Mouse (Mus musculus) kidney, embryonic 14.5 days (tissue): ENCODE data around the gene 1700066M21Rik. TPM values are rescaled to one million over a fixed set of nuclear protein-coding genes. Genes with fewer than 3 reads are reported as not detected.
A peak's percentile ranks its signal among the peaks of the same experiment; 100 is the strongest.

Source experiments
- ATAC-seq: fragments of 200-750 bp; cut with Nextera tagmentation; 2 replicates; pipeline ENCODE4 v1.8.0; 2017; ENCODE audit warnings: moderate number of reproducible peaks, mild to moderate bottlenecking, moderate TSS enrichment, moderate library complexity; ENCODE audit not compliant: low FRiP score, low TSS enrichment
- H3K27ac ChIP-seq: fragments of 300-500 bp; sonication (generic); 2 replicates; pipeline ENCODE4 v1.5.1; 2014; ENCODE audit warnings: low read depth, mild to moderate bottlenecking, low read length, moderate library complexity, mixed read lengths
- H3K27me3 ChIP-seq: fragments of 300-500 bp; sonication (generic); 2 replicates; pipeline ENCODE4 v1.6.1; 2014; ENCODE audit warnings: mild to moderate bottlenecking, low read length; ENCODE audit not compliant: control insufficient read depth, insufficient read depth
- H3K36me3 ChIP-seq: fragments of 300-500 bp; sonication (generic); 2 replicates; pipeline ENCODE4 v1.6.1; 2014; ENCODE audit warnings: low read length, mixed read lengths; ENCODE audit not compliant: control insufficient read depth, insufficient read depth
- H3K4me1 ChIP-seq: fragments of 300-500 bp; sonication (generic); 2 replicates; pipeline ENCODE4 v1.6.1; 2014; ENCODE audit warnings: low read length, mixed read lengths; ENCODE audit not compliant: control insufficient read depth, insufficient read depth
- H3K4me2 ChIP-seq: fragments of 300-500 bp; sonication (generic); replicated peaks from 2 replicates; pipeline ENCODE4 v1.6.1; 2014; ENCODE audit warnings: low read depth, mild to moderate bottlenecking, low read length
- H3K4me3 ChIP-seq: fragments of 300-500 bp; sonication (generic); 2 replicates; pipeline ENCODE4 v1.5.1; 2014; ENCODE audit warnings: mild to moderate bottlenecking, low read length
- H3K9ac ChIP-seq: fragments of 300-500 bp; sonication (generic); 2 replicates; pipeline ENCODE4 v1.6.1; 2014; ENCODE audit warnings: low read depth, mild to moderate bottlenecking, low read length, moderate library complexity
- H3K9me3 ChIP-seq: fragments of 300-500 bp; sonication (generic); 2 replicates; pipeline ENCODE4 v1.6.1; 2016; ENCODE audit warnings: low read length; ENCODE audit not compliant: control insufficient read depth
- WGBS: fragments of 180-500 bp; shearing (Covaris S2); extraction: QIAGEN DNeasy Blood & Tissue Kit; methylation state at CpG from one replicate; pipeline ENCODE4 v1.1.7; 2014; 5-methylcytosine and 5-hydroxymethylcytosine counted together
- polyA plus RNA-seq: library from polyadenylated mRNA; unstranded; fragments of >200 nt; fragmentation: Nextera tagmentation; extraction: Ambion mirVana; gene quantifications from 2 replicates; pipeline ENCODE4 v1.2.1, GENCODE M21; 2014

Gene 1700066M21Rik
- polyA plus RNA-seq, 1 experiment from 2014 or later: 12.8 TPM

- no peak overlapping the region for H3K9ac ChIP-seq
- no peak for ATAC-seq
- H3K27ac ChIP-seq: no peak overlapping the region
- 87% methylated on average over 2 of the region's 2 CpGs for WGBS
- H3K4me1 ChIP-seq: peaks cover 15% of the 10 kb centered on the region; the same call in 1 of the 2 replicates
- no peak overlapping the region for H3K4me3 ChIP-seq
- no peaks in the 10 kb centered on the region for H3K9me3 ChIP-seq
- no peaks in the 10 kb centered on the region for H3K27me3 ChIP-seq
- peak overlapping the region; percentile 68 for H3K4me2 ChIP-seq
- peaks cover 24% of the 10 kb centered on the region for H3K36me3 ChIP-seq
These were observed 31.6 kb downstream of the 1700066M21Rik start for GRCm38 (mm10) chr1:57408994-57409393.

- peaks cover 4% of the 10 kb centered on the region; the same call in 1 of the 2 replicates for H3K4me1 ChIP-seq
- no peak overlapping the region for H3K27ac ChIP-seq
- no peak overlapping the region for H3K4me3 ChIP-seq
- ATAC-seq: no peak
- H3K36me3 ChIP-seq: peaks cover 38% of the 10 kb centered on the region
- H3K9me3 ChIP-seq: no peaks in the 10 kb centered on the region; the same call in 1 of the 2 replicates
- no peak overlapping the region for H3K4me2 ChIP-seq
- WGBS: 90% methylated on average over 2 of the region's 2 CpGs
- H3K9ac ChIP-seq: no peak overlapping the region
- no peaks in the 10 kb centered on the region for H3K27me3 ChIP-seq
These were observed 36.0 kb downstream of the 1700066M21Rik start for GRCm38 (mm10) chr1:57413397-57413796.

GRCm38 (mm10) chr1:57423696-57424095 lies 46.3 kb downstream of the 1700066M21Rik start:
- Histone ChIP-seq H3K4me1 (no peaks in the 10 kb centered on the region; the same call in 1 of the 2 replicates), H3K27ac (no peak overlapping the region), H3K4me2 (no peak overlapping the region), H3K9me3 (no peaks in the 10 kb centered on the region), H3K9ac (no peak overlapping the region), H3K36me3 (no peaks in the 10 kb centered on the region), H3K27me3 (no peaks in the 10 kb centered on the region), H3K4me3 (no peak overlapping the region)
- 6% methylated on average over 1 of the region's 1 CpGs for WGBS
- 0 out of 2 replicates have a peak, but pooled peaks have one; percentile 63 for ATAC-seq

- peak; percentile 77 for ATAC-seq
- Histone ChIP-seq H3K9me3 (no peaks in the 10 kb centered on the region), H3K27ac (no peak overlapping the region), H3K9ac (no peak overlapping the region), H3K4me2 (no peak overlapping the region), H3K27me3 (no peaks in the 10 kb centered on the region), H3K4me3 (no peak overlapping the region), H3K4me1 (peaks cover 7% of the 10 kb centered on the region; the same call in 1 of the 2 replicates), H3K36me3 (no peaks in the 10 kb centered on the region)
- WGBS: 55% methylated on average over 16 of the region's 16 CpGs
These were observed 51.2 kb downstream of the 1700066M21Rik start for GRCm38 (mm10) chr1:57428368-57429308.

GRCm38 (mm10) chr1:57429786-57430483 lies 52.5 kb downstream of the 1700066M21Rik start:
- H3K4me1 ChIP-seq: peaks cover 7% of the 10 kb centered on the region; the same call in 1 of the 2 replicates
- H3K9me3 ChIP-seq: no peaks in the 10 kb centered on the region
- H3K27ac ChIP-seq: no peak overlapping the region
- no peak overlapping the region for H3K4me3 ChIP-seq
- no peaks in the 10 kb centered on the region for H3K36me3 ChIP-seq
- H3K9ac ChIP-seq: peak overlapping the region; percentile 14; the same call in 1 of the 2 replicates
- no peaks in the 10 kb centered on the region for H3K27me3 ChIP-seq
- peak overlapping the region; percentile 33 for H3K4me2 ChIP-seq
- 1% methylated on average over 12 of the region's 12 CpGs for WGBS
- ATAC-seq: peak; percentile 74; the same call in 1 of the 2 replicates

- Histone ChIP-seq H3K4me3 (no peak overlapping the region), H3K36me3 (no peaks in the 10 kb centered on the region), H3K4me2 (no peak overlapping the region), H3K4me1 (peaks cover 7% of the 10 kb centered on the region; the same call in 1 of the 2 replicates), H3K9me3 (no peaks in the 10 kb centered on the region), H3K27ac (no peak overlapping the region), H3K27me3 (no peaks in the 10 kb centered on the region), H3K9ac (no peak overlapping the region)
- ATAC-seq: no peak
- WGBS: 92% methylated on average over 7 of the region's 7 CpGs
These were observed 55.7 kb downstream of the 1700066M21Rik start for GRCm38 (mm10) chr1:57433141-57433540.

Other genes with a start within 250 kb of the 1700066M21Rik start
- gene Maip1, start 28.7 kb downstream of the 1700066M21Rik start, polyA plus RNA-seq: 21.1 and 21.2 TPM in 2 replicates
- gene Tyw5, start 29.5 kb downstream of the 1700066M21Rik start, polyA plus RNA-seq: 24.8 and 30.2 TPM in 2 replicates